Mouse (Mus musculus): ENCODE results near the gene Slc34a1. TPM values are rescaled to one million over a fixed set of nuclear protein-coding genes. Genes with fewer than 3 reads are reported as not detected.
"Not testable (repeated sequence)": the region's sequence is repeated elsewhere in the genome, so short reads cannot be mapped to it uniquely, and the experiment has no call there.

Gene Slc34a1
- polyA plus RNA-seq, 1 experiment = 0.54 TPM

GRCm38 (mm10) chr13:55431889-55432685, 34.1 kb downstream of the Slc34a1 start:
- DNase-seq (ENCODE audit: extremely low spot score in 1 of 2, low spot score in 1 of 2) = no peak

- DNase-seq (ENCODE audit: extremely low spot score in 1 of 2, low spot score in 1 of 2) = not testable (repeated sequence)
Observed at GRCm38 (mm10) chr13:55437111-55437629, 39.2 kb downstream of the Slc34a1 start.

GRCm38 (mm10) chr13:55443799-55444285, 45.9 kb downstream of the Slc34a1 start:
- no peak for DNase-seq (ENCODE audit: extremely low spot score in 1 of 2, low spot score in 1 of 2)

GRCm38 (mm10) chr13:55444286-55444936, 46.4 kb downstream of the Slc34a1 start:
- DNase-seq (ENCODE audit: extremely low spot score in 1 of 2, low spot score in 1 of 2) = peak in 1 of 2 experiments; percentile 73

- DNase-seq (ENCODE audit: extremely low spot score in 1 of 2, low spot score in 1 of 2) = peak; percentile 99
Observed at GRCm38 (mm10) chr13:55444937-55445315, 46.9 kb downstream of the Slc34a1 start, which contains the start of gene Grk6. Gene Grk6 (plus strand): TSS chr13:55445072.

GRCm38 (mm10) chr13:55445361-55446091, 47.5 kb downstream of the Slc34a1 start:
- no peak for DNase-seq (ENCODE audit: extremely low spot score in 1 of 2, low spot score in 1 of 2)

GRCm38 (mm10) chr13:55446483-55447105, 48.6 kb downstream of the Slc34a1 start:
- no peak for DNase-seq (ENCODE audit: extremely low spot score in 1 of 2, low spot score in 1 of 2)

GRCm38 (mm10) chr13:55447543-55447943, 49.6 kb downstream of the Slc34a1 start:
- no peak for DNase-seq (ENCODE audit: extremely low spot score in 1 of 2, low spot score in 1 of 2)

GRCm38 (mm10) chr13:55448131-55448530, 50.1 kb downstream of the Slc34a1 start:
- DNase-seq (ENCODE audit: extremely low spot score in 1 of 2, low spot score in 1 of 2) = no peak

GRCm38 (mm10) chr13:55449205-55449604, 51.2 kb downstream of the Slc34a1 start:
- no peak for DNase-seq (ENCODE audit: extremely low spot score in 1 of 2, low spot score in 1 of 2)

GRCm38 (mm10) chr13:55449679-55450441, 51.9 kb downstream of the Slc34a1 start:
- DNase-seq (ENCODE audit: extremely low spot score in 1 of 2, low spot score in 1 of 2) = no peak

- DNase-seq (ENCODE audit: extremely low spot score in 1 of 2, low spot score in 1 of 2) = peak in 1 of 2 experiments; percentile 60
Observed at GRCm38 (mm10) chr13:55450511-55450980, 52.6 kb downstream of the Slc34a1 start.

- no peak for DNase-seq (ENCODE audit: extremely low spot score in 1 of 2, low spot score in 1 of 2)
Observed at GRCm38 (mm10) chr13:55451296-55451695, 53.3 kb downstream of the Slc34a1 start.

GRCm38 (mm10) chr13:55451785-55452549, 54.0 kb downstream of the Slc34a1 start:
- no peak for DNase-seq (ENCODE audit: extremely low spot score in 1 of 2, low spot score in 1 of 2)

GRCm38 (mm10) chr13:55462965-55463364, 65.0 kb downstream of the Slc34a1 start:
- DNase-seq (ENCODE audit: extremely low spot score in 1 of 2, low spot score in 1 of 2) = no peak

GRCm38 (mm10) chr13:55463399-55464026, 65.5 kb downstream of the Slc34a1 start:
- no peak for DNase-seq (ENCODE audit: extremely low spot score in 1 of 2, low spot score in 1 of 2)

GRCm38 (mm10) chr13:55464027-55464884, 66.3 kb downstream of the Slc34a1 start, which contains the start of gene Prr7:
Gene Prr7 (plus strand): TSS chr13:55464267.
- DNase-seq (ENCODE audit: extremely low spot score in 1 of 2, low spot score in 1 of 2) = peak in 1 of 2 experiments; percentile 76

All from frontal cortex, adult 2 months (tissue).